Mouse (Mus musculus) liver (tissue): Measurements from ENCODE around the gene Gorasp2.

Experiments
- DNase-seq: peaks from one replicate; pipeline ENCODE4 v3.0.0-alpha.2; 2020; ENCODE audit warnings: mixed read lengths

Gene Gorasp2

GRCm38 (mm10) chr2:70660887-70661714 is at the start of gene Gorasp2:
Gorasp2 (plus strand) TSS chr2:70661576.
- peak; percentile 96 for DNase-seq

GRCm38 (mm10) chr2:70614745-70615351 is 46.5 kb upstream of the Gorasp2 start:
- DNase-seq: no peak

- DNase-seq: no peak
Measured at GRCm38 (mm10) chr2:70616076-70616475, 45.3 kb upstream of the Gorasp2 start.

GRCm38 (mm10) chr2:70616617-70617016 is 44.8 kb upstream of the Gorasp2 start:
- DNase-seq: no peak

GRCm38 (mm10) chr2:70619232-70619835 is 42.0 kb upstream of the Gorasp2 start:
- DNase-seq: peak; percentile 9

- DNase-seq: peak; percentile 54
Measured at GRCm38 (mm10) chr2:70620225-70620624, 41.2 kb upstream of the Gorasp2 start.

GRCm38 (mm10) chr2:70622244-70622643 is 39.1 kb upstream of the Gorasp2 start:
- no peak for DNase-seq

GRCm38 (mm10) chr2:70625761-70626160 is 35.6 kb upstream of the Gorasp2 start:
- no peak for DNase-seq

- peak; percentile 15 for DNase-seq
Measured at GRCm38 (mm10) chr2:70628397-70628796, 33.0 kb upstream of the Gorasp2 start.

- DNase-seq: peak; percentile 10
Measured at GRCm38 (mm10) chr2:70629339-70629761, 32.0 kb upstream of the Gorasp2 start.

- no peak for DNase-seq
Measured at GRCm38 (mm10) chr2:70629921-70630320, 31.5 kb upstream of the Gorasp2 start.

- DNase-seq: no peak
Measured at GRCm38 (mm10) chr2:70631321-70631720, 30.1 kb upstream of the Gorasp2 start.

GRCm38 (mm10) chr2:70632412-70632811 is 29.0 kb upstream of the Gorasp2 start:
- no peak for DNase-seq

GRCm38 (mm10) chr2:70634028-70634690 is 27.2 kb upstream of the Gorasp2 start:
- no peak for DNase-seq

GRCm38 (mm10) chr2:70640968-70641367 is 20.4 kb upstream of the Gorasp2 start:
- no peak for DNase-seq

GRCm38 (mm10) chr2:70642971-70643565 is 18.3 kb upstream of the Gorasp2 start:
- no peak for DNase-seq

- DNase-seq: no peak
Measured at GRCm38 (mm10) chr2:70645266-70645780, 16.1 kb upstream of the Gorasp2 start.

- no peak for DNase-seq
Measured at GRCm38 (mm10) chr2:70647681-70648080, 13.7 kb upstream of the Gorasp2 start.

GRCm38 (mm10) chr2:70648271-70648670 is 13.1 kb upstream of the Gorasp2 start:
- no peak for DNase-seq

- DNase-seq: no peak
Measured at GRCm38 (mm10) chr2:70649471-70649870, 11.9 kb upstream of the Gorasp2 start.

- no peak for DNase-seq
Measured at GRCm38 (mm10) chr2:70651820-70652219, 9.6 kb upstream of the Gorasp2 start.

GRCm38 (mm10) chr2:70657083-70657482 is 4.3 kb upstream of the Gorasp2 start:
- DNase-seq: no peak
